Mouse (Mus musculus) heart, embryonic 14.5 days (tissue): Measurements from ENCODE around the gene Cysrt1. TPM values are rescaled to one million over a fixed set of nuclear protein-coding genes. Genes with fewer than 3 reads are reported as not detected.

ENCODE experiments used
- ATAC-seq: fragments of 200-750 bp; cut with Nextera tagmentation; 2 replicates; pipeline ENCODE4 v1.8.0; 2017; ENCODE audit warnings: low read depth, moderate TSS enrichment; ENCODE audit not compliant: insufficient number of reproducible peaks, insufficient read depth, low FRiP score
- H3K27ac ChIP-seq, 2 experiments: fragments of 200-500 bp in 1 of 2; fragments of 300-500 bp in 1 of 2; sonication (generic) in 1 of 2; replicated peaks in 1 of 2; 2 replicates each; pipeline ENCODE4 v1.5.1; 2012 to 2014; ENCODE audit warnings: low read depth in 2 of 2, low read length in 2 of 2, control low read depth in 1 of 2, mild to moderate bottlenecking in 1 of 2, mixed read lengths in 1 of 2; ENCODE audit not compliant: control insufficient read depth in 1 of 2, insufficient read depth in 1 of 2
- H3K27me3 ChIP-seq: fragments of 300-500 bp; sonication (generic); 2 replicates; pipeline ENCODE4 v1.6.1; 2014; ENCODE audit warnings: mild to moderate bottlenecking, low read length, control low read depth; ENCODE audit not compliant: control insufficient read depth, insufficient read depth
- H3K36me3 ChIP-seq: fragments of 300-500 bp; sonication (generic); 2 replicates; pipeline ENCODE4 v1.6.1; 2014; ENCODE audit warnings: mild to moderate bottlenecking, control low read depth, low read length, mixed read lengths; ENCODE audit not compliant: control insufficient read depth, insufficient read depth
- H3K4me1 ChIP-seq, 2 experiments: fragments of 200-500 bp in 1 of 2; fragments of 300-500 bp in 1 of 2; sonication (generic) in 1 of 2; 2 replicates each; pipeline ENCODE4 v1.6.1; 2012 to 2014; ENCODE audit warnings: low read length in 2 of 2, control low read depth in 1 of 2, mixed read lengths in 1 of 2; ENCODE audit not compliant: control insufficient read depth in 2 of 2, insufficient read depth in 2 of 2
- H3K4me2 ChIP-seq: fragments of 300-500 bp; sonication (generic); 2 replicates; pipeline ENCODE4 v1.6.1; 2014; ENCODE audit warnings: mild to moderate bottlenecking, low read length
- H3K4me3 ChIP-seq, 2 experiments: fragments of 200-500 bp in 1 of 2; fragments of 300-500 bp in 1 of 2; sonication (generic) in 1 of 2; 2 replicates each; pipeline ENCODE4 v1.5.1; 2012 to 2014; ENCODE audit warnings: low read length in 2 of 2, mild to moderate bottlenecking in 2 of 2, control low read depth in 1 of 2, low read depth in 1 of 2, moderate library complexity in 1 of 2; ENCODE audit not compliant: control insufficient read depth in 1 of 2, insufficient read depth in 1 of 2
- H3K9ac ChIP-seq: fragments of 300-500 bp; sonication (generic); 2 replicates; pipeline ENCODE4 v1.6.1; 2014; ENCODE audit warnings: mild to moderate bottlenecking, low read length
- H3K9me3 ChIP-seq: fragments of 300-500 bp; sonication (generic); 2 replicates; pipeline ENCODE4 v1.6.1; 2016; ENCODE audit warnings: low read length, control low read depth; ENCODE audit not compliant: control insufficient read depth
- WGBS: fragments of 180-500 bp; shearing (Covaris S2); extraction: QIAGEN DNeasy Blood & Tissue Kit; methylation state at CpG from one replicate; pipeline ENCODE4 v1.1.7; 2014; 5-methylcytosine and 5-hydroxymethylcytosine counted together
- polyA plus RNA-seq: library from polyadenylated mRNA; unstranded; fragments of >200 nt; fragmentation: Nextera tagmentation; extraction: Ambion mirVana; gene quantifications from 2 replicates; pipeline ENCODE4 v1.2.1, GENCODE M21; 2014

Gene Cysrt1
- not detected in 2 replicates for polyA plus RNA-seq

- peak within 1 kb of the TSS; percentile 98 for H3K4me2 ChIP-seq
- H3K27me3 ChIP-seq: peaks cover 28% of the 10 kb centered on the region
- under 1% methylated on average over 55 of the region's 59 CpGs for WGBS
- H3K4me3 ChIP-seq: peak within 1 kb of the TSS; percentile 47 to 53
- ATAC-seq: no peak
- peaks cover under 1% of the 10 kb centered on the region; the same call in 1 of the 2 replicates for H3K36me3 ChIP-seq
- no peak within 1 kb of the TSS for H3K27ac ChIP-seq
- no peaks in the 10 kb centered on the region for H3K9me3 ChIP-seq
- peak within 1 kb of the TSS; percentile 77 for H3K9ac ChIP-seq
- peaks cover 8 to 18% of the 10 kb centered on the region in 2 experiments for H3K4me1 ChIP-seq
Measured at GRCm38 (mm10) chr2:25242101-25242506, at the start of gene Cysrt1, which contains the start of gene Rnf208. TSS of gene Cysrt1 (minus strand) at chr2:25242452. TSS of gene Rnf208 (plus strand) at chr2:25242255.

- H3K9me3 ChIP-seq: no peaks in the 10 kb centered on the region
- H3K9ac ChIP-seq: peak overlapping the region; percentile 25; the same call in 1 of the 2 replicates
- no peak overlapping the region for H3K27ac ChIP-seq
- no peak for ATAC-seq
- H3K4me1 ChIP-seq: peaks cover 0 to 16% of the 10 kb centered on the region in 2 experiments; a peak in 3 of 4 replicates
- peak overlapping the region; percentile 60 for H3K4me2 ChIP-seq
- 0 out of 2 replicates have a peak, but pooled peaks cover 2% of the 10 kb centered on the region for H3K36me3 ChIP-seq
- peaks cover 84% of the 10 kb centered on the region for H3K27me3 ChIP-seq
- 7% methylated on average over 30 of the region's 32 CpGs for WGBS
- peak overlapping the region in 1 of 2 experiments; percentile 33; a peak in 2 of 4 replicates for H3K4me3 ChIP-seq
Measured at GRCm38 (mm10) chr2:25291184-25292053, 49.2 kb upstream of the Cysrt1 start.

GRCm38 (mm10) chr2:25290816-25291130 is 48.5 kb upstream of the Cysrt1 start:
- 2% methylated on average over 18 of the region's 18 CpGs for WGBS
- Histone ChIP-seq H3K4me3 (peak overlapping the region in 1 of 2 experiments; percentile 19; a peak in 1 of 4 replicates), H3K4me1 (peaks cover 0 to 16% of the 10 kb centered on the region in 2 experiments; a peak in 3 of 4 replicates), H3K9ac (no peak overlapping the region), H3K36me3 (peaks cover 8% of the 10 kb centered on the region), H3K27ac (no peak overlapping the region), H3K9me3 (no peaks in the 10 kb centered on the region), H3K27me3 (peaks cover 79% of the 10 kb centered on the region), H3K4me2 (peak overlapping the region; percentile 47)
- ATAC-seq: no peak

- Histone ChIP-seq H3K4me2 (peak overlapping the region; percentile 47), H3K4me3 (peak overlapping the region; percentile 14 to 19; a peak in 3 of 4 replicates), H3K4me1 (peaks cover 0 to 16% of the 10 kb centered on the region in 2 experiments; a peak in 3 of 4 replicates), H3K36me3 (peaks cover 13% of the 10 kb centered on the region), H3K27ac (no peak overlapping the region), H3K9me3 (no peaks in the 10 kb centered on the region), H3K27me3 (peaks cover 74% of the 10 kb centered on the region), H3K9ac (no peak overlapping the region)
- no peak for ATAC-seq
- WGBS: 2% methylated on average over 54 of the region's 54 CpGs
Measured at GRCm38 (mm10) chr2:25290101-25290815, 48.0 kb upstream of the Cysrt1 start.

- Histone ChIP-seq H3K4me2 (peak within 1 kb of the TSS; percentile 47), H3K36me3 (peaks cover 19% of the 10 kb centered on the region), H3K9ac (no peak within 1 kb of the TSS), H3K9me3 (no peaks in the 10 kb centered on the region), H3K27ac (no peak within 1 kb of the TSS), H3K4me3 (peak within 1 kb of the TSS; percentile 14 to 19; a peak in 3 of 4 replicates), H3K27me3 (peaks cover 69% of the 10 kb centered on the region), H3K4me1 (peaks cover 0 to 16% of the 10 kb centered on the region in 2 experiments; a peak in 3 of 4 replicates)
- 7% methylated on average over 11 of the region's 11 CpGs for WGBS
- no peak for ATAC-seq
Measured at GRCm38 (mm10) chr2:25289651-25290050, 47.4 kb upstream of the Cysrt1 start, which contains the start of gene Lrrc26. TSS of gene Lrrc26 (plus strand) at chr2:25289915.

GRCm38 (mm10) chr2:25288734-25289345 is 46.6 kb upstream of the Cysrt1 start:
- ATAC-seq: no peak
- Histone ChIP-seq H3K9ac (no peak overlapping the region), H3K4me3 (no peak overlapping the region), H3K36me3 (peaks cover 27% of the 10 kb centered on the region), H3K27me3 (peaks cover 61% of the 10 kb centered on the region), H3K4me1 (peaks cover 0 to 16% of the 10 kb centered on the region in 2 experiments; a peak in 3 of 4 replicates), H3K9me3 (no peaks in the 10 kb centered on the region), H3K27ac (no peak overlapping the region), H3K4me2 (no peak overlapping the region)
- WGBS: 75% methylated on average over 7 of the region's 7 CpGs
